Mouse (Mus musculus) liver, embryonic 13.5 days (tissue): Measurements from ENCODE around the gene Stau1. TPM values are rescaled to one million over a fixed set of nuclear protein-coding genes. Genes with fewer than 3 reads are reported as not detected.

Source experiments
- ATAC-seq: fragments of 200-750 bp; cut with Nextera tagmentation; 2 replicates; pipeline ENCODE4 v1.8.0; 2017; ENCODE audit warnings: low read depth, mild to moderate bottlenecking, moderate number of reproducible peaks, moderate library complexity
- DNase-seq: peaks from one replicate; pipeline ENCODE4 v3.0.0; 2022
- H3K27ac ChIP-seq: fragments of 300-500 bp; sonication (generic); 2 replicates; pipeline ENCODE4 v1.5.1; 2015; ENCODE audit warnings: moderate library complexity, mild to moderate bottlenecking, inconsistent platforms
- H3K27me3 ChIP-seq: fragments of 300-500 bp; sonication (generic); 2 replicates; pipeline ENCODE4 v1.6.1; 2015; ENCODE audit warnings: mild to moderate bottlenecking, inconsistent platforms
- H3K36me3 ChIP-seq: fragments of 300-500 bp; sonication (generic); 2 replicates; pipeline ENCODE4 v1.6.1; 2015; ENCODE audit warnings: mild to moderate bottlenecking, inconsistent platforms
- H3K4me1 ChIP-seq: fragments of 300-500 bp; sonication (generic); replicated peaks from 2 replicates; pipeline ENCODE4 v1.6.1; 2015; ENCODE audit warnings: inconsistent platforms
- H3K4me2 ChIP-seq: fragments of 300-500 bp; sonication (generic); 2 replicates; pipeline ENCODE4 v1.6.1; 2015; ENCODE audit warnings: inconsistent platforms, mild to moderate bottlenecking, moderate library complexity
- H3K4me3 ChIP-seq: fragments of 300-500 bp; sonication (generic); replicated peaks from 2 replicates; pipeline ENCODE4 v1.5.1; 2015; ENCODE audit warnings: mild to moderate bottlenecking, inconsistent platforms
- H3K9ac ChIP-seq: fragments of 300-500 bp; sonication (generic); 2 replicates; pipeline ENCODE4 v1.6.1; 2015; ENCODE audit warnings: mild to moderate bottlenecking, inconsistent platforms
- H3K9me3 ChIP-seq: fragments of 300-500 bp; sonication (generic); replicated peaks from 2 replicates; pipeline ENCODE4 v1.6.1; 2016; ENCODE audit warnings: inconsistent platforms
- WGBS: fragments of 180-500 bp; shearing (Covaris S2); methylation state at CpG from one replicate; pipeline ENCODE4 v1.1.7; 2015; ENCODE audit not compliant: insufficient replicate concordance; 5-methylcytosine and 5-hydroxymethylcytosine counted together
- polyA plus RNA-seq: library from polyadenylated mRNA; unstranded; fragments of >200 nt; fragmentation: Nextera tagmentation; extraction: Ambion mirVana; gene quantifications from 2 replicates; pipeline ENCODE4 v1.2.1, GENCODE M21; 2015

Gene Stau1
- polyA plus RNA-seq, result 24.2 and 33.2 TPM in 2 replicates

DNA sequence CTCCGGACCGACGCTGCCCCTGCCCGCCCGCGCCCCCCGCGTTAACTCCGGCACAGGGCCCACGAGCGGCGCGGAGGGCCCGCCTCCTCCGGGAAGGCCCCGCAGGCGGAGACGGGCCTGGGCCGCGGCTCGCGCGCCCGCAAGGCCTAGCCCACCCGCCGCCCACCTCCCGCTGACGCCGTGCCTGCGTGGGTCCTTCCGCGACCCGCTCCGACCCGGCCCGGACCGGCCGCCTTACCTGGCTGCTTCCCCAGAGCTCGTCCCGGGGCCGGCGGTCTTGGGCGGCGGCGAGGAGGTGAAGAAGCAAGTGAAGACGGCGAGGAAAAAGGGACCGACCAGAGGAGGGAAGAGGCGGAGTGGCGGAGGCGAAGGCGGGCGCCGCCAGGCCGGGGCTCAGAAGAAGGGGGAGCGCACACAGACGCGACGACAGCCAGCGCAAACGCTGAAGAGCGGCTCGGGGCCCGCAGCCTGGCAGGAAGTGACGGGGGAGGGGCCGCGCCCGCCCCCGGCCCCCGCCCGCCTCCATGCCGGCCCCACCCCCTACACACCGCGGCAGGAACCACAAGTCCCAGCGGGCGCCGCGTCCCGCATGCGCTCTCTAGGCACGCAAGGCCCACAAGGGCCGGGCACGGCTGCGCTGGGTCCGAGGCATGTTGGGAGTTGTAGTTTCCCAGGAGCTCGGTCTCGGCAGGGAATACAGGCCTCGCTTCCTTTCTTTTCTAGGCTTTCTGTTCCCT, at the start of gene Stau1:
Gene Stau1 (minus strand): TSS at position 504 of the 737 bp plus-strand sequence.
- peaks cover 55% of the 10 kb centered on the region for H3K4me1 ChIP-seq

DNA sequence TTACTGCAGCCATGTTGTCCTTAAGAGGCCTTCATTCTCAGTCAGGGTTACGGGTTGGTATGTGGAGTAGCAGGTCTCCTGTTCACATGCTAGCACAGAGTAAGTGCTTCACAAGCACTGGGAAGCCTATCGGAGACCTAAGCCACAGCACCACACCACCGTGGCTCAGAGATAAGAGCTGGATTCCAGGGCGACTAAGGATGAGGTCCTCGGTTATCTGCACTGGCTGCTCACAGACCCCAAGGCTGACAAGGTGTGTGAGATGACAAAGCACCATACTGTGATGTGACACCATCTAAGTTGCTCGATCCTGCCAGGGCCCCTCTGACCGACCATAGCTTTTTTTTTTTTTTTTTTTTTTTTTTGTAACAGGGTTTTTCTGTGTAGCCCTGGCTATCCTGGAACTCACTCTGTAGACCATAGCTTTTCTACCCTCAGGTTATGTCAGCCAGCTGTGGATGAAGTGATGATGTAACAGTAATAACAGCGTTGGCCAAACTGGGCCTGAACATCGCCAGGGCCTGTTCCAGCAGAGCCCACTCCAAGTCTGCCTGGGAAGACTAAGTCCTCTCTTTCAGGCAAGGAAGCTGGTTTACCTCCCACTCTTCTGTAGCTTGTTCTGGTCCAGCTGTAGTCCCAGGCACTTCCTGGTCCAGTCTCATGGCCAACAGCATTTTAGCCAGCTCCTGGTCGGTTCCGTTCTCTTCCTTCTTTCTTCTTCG, 47.5 kb upstream of the Stau1 start:
- peaks cover 66% of the 10 kb centered on the region for H3K4me1 ChIP-seq
- H3K27me3 ChIP-seq, result no peaks in the 10 kb centered on the region
- peak overlapping the region; percentile 50 for H3K4me3 ChIP-seq
- H3K9ac ChIP-seq, result peak overlapping the region; percentile 77
- WGBS, result 34% methylated on average over 12 of the region's 12 CpGs
- peak overlapping the region; percentile 100 for H3K27ac ChIP-seq
- no peaks in the 10 kb centered on the region for H3K9me3 ChIP-seq
- H3K36me3 ChIP-seq, result peaks cover 93% of the 10 kb centered on the region
- peak overlapping the region; percentile 72 for H3K4me2 ChIP-seq
- ATAC-seq (peak; percentile 99), DNase-seq (peak; percentile 91)

More for the DNA sequence above, at the start of gene Stau1:
- WGBS, result under 1% methylated on average over 86 of the region's 88 CpGs
- peak; percentile 98 for ATAC-seq
- Histone ChIP-seq H3K9ac (peak within 1 kb of the TSS; percentile 99), H3K36me3 (no peaks in the 10 kb centered on the region), H3K4me2 (peak within 1 kb of the TSS; percentile 91), H3K4me3 (peak within 1 kb of the TSS; percentile 99), H3K27me3 (no peaks in the 10 kb centered on the region; the same call in 1 of the 2 replicates), H3K9me3 (no peaks in the 10 kb centered on the region), H3K27ac (peak within 1 kb of the TSS; percentile 96)
- DNase-seq, result peak; percentile 93

DNA sequence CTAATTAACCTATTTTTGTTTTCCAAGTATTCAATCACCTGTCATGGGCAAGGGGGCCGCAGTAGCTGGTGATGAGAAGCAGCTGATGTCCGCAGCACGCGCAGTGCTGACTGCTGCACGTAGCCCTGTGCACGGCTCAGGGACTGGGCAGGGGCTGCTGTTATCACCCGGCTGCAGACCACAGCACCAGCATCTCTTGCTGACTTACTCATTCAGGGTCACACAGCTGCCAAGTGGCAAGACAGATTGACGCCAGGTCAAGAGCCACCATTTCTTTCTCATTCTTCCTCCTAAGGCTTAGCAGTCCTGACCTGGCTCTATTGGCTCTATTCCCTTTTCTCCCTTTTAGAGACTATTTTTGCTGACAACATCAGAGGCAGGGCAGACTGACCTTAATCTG, 43.3 kb upstream of the Stau1 start:
- DNase-seq, result peak; percentile 33
- Histone ChIP-seq H3K4me3 (no peak overlapping the region), H3K9ac (peak overlapping the region; percentile 42), H3K27ac (peak overlapping the region; percentile 83), H3K9me3 (no peaks in the 10 kb centered on the region), H3K27me3 (no peaks in the 10 kb centered on the region), H3K4me2 (peak overlapping the region; percentile 35), H3K36me3 (peaks cover 98% of the 10 kb centered on the region), H3K4me1 (peaks cover 62% of the 10 kb centered on the region)
- ATAC-seq, result peak; percentile 49
- 34% methylated on average over 8 of the region's 8 CpGs for WGBS

DNA sequence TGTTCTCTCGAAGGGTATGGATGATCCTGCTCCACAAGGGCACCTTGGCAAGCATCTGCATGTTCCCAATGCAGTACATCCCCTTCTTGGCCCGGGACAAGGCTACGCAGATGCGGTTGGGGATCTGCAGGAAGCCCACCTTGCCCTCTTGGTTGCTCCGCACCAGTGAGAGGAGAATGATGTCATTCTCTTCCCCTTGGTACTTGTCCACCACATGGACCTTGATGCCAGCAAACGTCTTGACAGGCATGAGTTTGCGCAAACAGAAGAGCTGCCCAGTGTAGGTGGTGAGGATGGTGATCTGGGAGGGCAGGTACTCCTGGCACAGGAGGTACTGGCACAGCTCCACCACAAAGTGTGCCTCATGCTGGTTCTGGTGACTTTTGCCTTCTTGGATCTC, 42.6 kb upstream of the Stau1 start:
- Histone ChIP-seq H3K4me1 (peaks cover 56% of the 10 kb centered on the region), H3K36me3 (peaks cover 98% of the 10 kb centered on the region)
- WGBS, result 91% methylated on average over 7 of the region's 7 CpGs

GRCm38 (mm10) chr2:167038297-167038696, 42.2 kb upstream of the Stau1 start:
- H3K27me3 ChIP-seq, result no peaks in the 10 kb centered on the region
- peaks cover 100% of the 10 kb centered on the region for H3K36me3 ChIP-seq
- H3K4me1 ChIP-seq, result peaks cover 54% of the 10 kb centered on the region
- no peaks in the 10 kb centered on the region for H3K9me3 ChIP-seq
- ATAC-seq (no peak), DNase-seq (no peak)
- peak overlapping the region; percentile 83 for H3K27ac ChIP-seq
- WGBS, result 89% methylated on average over 6 of the region's 6 CpGs
- H3K4me3 ChIP-seq, result no peak overlapping the region
- no peak overlapping the region for H3K4me2 ChIP-seq
- no peak overlapping the region for H3K9ac ChIP-seq

More for the DNA sequence above, 42.6 kb upstream of the Stau1 start:
- DNase-seq, result no peak
- no peak for ATAC-seq
- Histone ChIP-seq H3K9me3 (no peaks in the 10 kb centered on the region), H3K27ac (peak overlapping the region; percentile 83), H3K9ac (peak overlapping the region; percentile 42; the same call in 1 of the 2 replicates), H3K27me3 (no peaks in the 10 kb centered on the region), H3K4me3 (no peak overlapping the region), H3K4me2 (peak overlapping the region; percentile 35; the same call in 1 of the 2 replicates)

DNA sequence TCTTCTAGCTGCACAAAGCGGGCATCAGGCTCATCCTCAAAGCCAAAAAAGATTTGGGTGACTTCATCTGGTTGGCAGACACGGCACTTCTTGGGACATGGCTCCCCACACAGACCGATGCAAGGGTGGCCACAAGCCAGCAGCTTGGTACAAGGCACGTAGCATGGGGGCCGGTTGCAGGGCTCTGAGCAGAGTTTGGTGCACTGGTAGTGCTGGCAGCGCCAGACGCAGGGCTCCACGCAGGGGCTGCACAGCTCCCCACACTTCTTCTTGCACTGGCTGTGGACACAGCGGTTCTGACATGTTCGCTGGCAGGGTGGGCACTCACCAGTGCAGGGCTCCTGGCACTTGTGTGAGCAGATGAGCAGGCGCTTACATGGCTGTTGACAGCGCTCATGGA, 41.6 kb upstream of the Stau1 start:
- Histone ChIP-seq H3K36me3 (peaks cover 100% of the 10 kb centered on the region), H3K4me2 (no peak overlapping the region), H3K4me1 (peaks cover 48% of the 10 kb centered on the region), H3K27me3 (no peaks in the 10 kb centered on the region), H3K27ac (peak overlapping the region; percentile 83; the same call in 1 of the 2 replicates), H3K4me3 (no peak overlapping the region), H3K9ac (no peak overlapping the region), H3K9me3 (no peaks in the 10 kb centered on the region)
- DNase-seq (no peak), ATAC-seq (no peak)
- WGBS, result 94% methylated on average over 12 of the region's 12 CpGs

GRCm38 (mm10) chr2:167030507-167030906, 34.4 kb upstream of the Stau1 start:
- DNase-seq, result no peak
- Histone ChIP-seq H3K9ac (no peak overlapping the region), H3K4me3 (no peak overlapping the region), H3K36me3 (peaks cover 99% of the 10 kb centered on the region), H3K9me3 (no peaks in the 10 kb centered on the region), H3K4me1 (no peaks in the 10 kb centered on the region), H3K27ac (no peak overlapping the region), H3K4me2 (no peak overlapping the region), H3K27me3 (no peaks in the 10 kb centered on the region)
- WGBS, result 89% methylated on average over 4 of the region's 4 CpGs
- ATAC-seq, result no peak

GRCm38 (mm10) chr2:167028553-167028952, 32.5 kb upstream of the Stau1 start:
- Histone ChIP-seq H3K9me3 (no peaks in the 10 kb centered on the region), H3K27me3 (no peaks in the 10 kb centered on the region), H3K27ac (no peak overlapping the region; the same call in 1 of the 2 replicates), H3K36me3 (peaks cover 98% of the 10 kb centered on the region), H3K4me1 (no peaks in the 10 kb centered on the region), H3K4me2 (no peak overlapping the region), H3K9ac (no peak overlapping the region), H3K4me3 (no peak overlapping the region)
- 92% methylated on average over 7 of the region's 7 CpGs for WGBS
- ATAC-seq (no peak; the same call in 1 of the 2 replicates), DNase-seq (no peak)

DNA sequence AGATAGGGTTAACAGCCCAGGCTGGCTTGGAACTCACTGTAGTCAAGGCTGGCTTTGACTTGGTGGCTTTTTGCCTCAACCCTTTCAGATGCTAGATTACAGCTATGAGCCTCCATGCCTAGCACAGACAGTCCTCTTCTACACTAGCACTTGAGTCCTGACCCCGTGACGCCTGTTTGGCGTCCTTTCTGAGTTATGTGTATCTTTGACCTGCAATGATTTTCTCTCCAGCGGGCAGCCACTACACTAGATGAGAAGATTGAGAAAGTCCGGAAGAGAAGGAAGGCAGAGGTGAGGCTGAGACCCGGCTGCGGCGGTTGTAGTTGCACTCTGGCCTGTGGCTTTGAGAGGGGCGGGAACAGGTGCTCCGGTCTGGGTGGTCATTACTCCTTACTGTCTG, 23.3 kb upstream of the Stau1 start:
- no peaks in the 10 kb centered on the region for H3K9me3 ChIP-seq
- ATAC-seq (no peak), DNase-seq (no peak)
- H3K27me3 ChIP-seq, result no peaks in the 10 kb centered on the region
- H3K4me1 ChIP-seq, result peaks cover 28% of the 10 kb centered on the region
- H3K4me2 ChIP-seq, result no peak overlapping the region
- no peak overlapping the region for H3K4me3 ChIP-seq
- peaks cover 74% of the 10 kb centered on the region for H3K36me3 ChIP-seq
- no peak overlapping the region for H3K9ac ChIP-seq
- 82% methylated on average over 10 of the region's 10 CpGs for WGBS
- no peak overlapping the region for H3K27ac ChIP-seq

DNA sequence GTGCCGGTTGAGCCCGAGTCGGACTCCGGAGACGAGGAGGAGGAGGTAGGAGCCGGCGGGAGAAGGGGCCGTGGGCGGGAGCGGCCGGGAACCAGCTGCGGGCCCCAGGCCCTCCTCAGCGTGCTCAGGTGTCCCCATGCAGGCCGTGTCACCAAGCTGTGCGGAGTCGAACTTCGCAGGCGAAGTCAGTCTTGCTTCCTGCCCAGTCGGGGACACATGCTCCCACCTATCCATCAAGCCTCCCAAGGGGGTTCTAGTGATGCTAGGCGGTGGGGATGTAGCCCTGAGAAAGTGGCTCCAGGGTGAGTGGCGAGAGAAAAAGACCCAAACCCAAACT, 19.3 kb upstream of the Stau1 start:
- Histone ChIP-seq H3K27me3 (no peaks in the 10 kb centered on the region), H3K4me1 (peaks cover 30% of the 10 kb centered on the region), H3K27ac (peak overlapping the region; percentile 69), H3K36me3 (peaks cover 36% of the 10 kb centered on the region), H3K4me2 (peak overlapping the region; percentile 93), H3K9ac (peak overlapping the region; percentile 90), H3K4me3 (peak overlapping the region; percentile 90), H3K9me3 (no peaks in the 10 kb centered on the region)
- no peak for DNase-seq
- WGBS, result under 1% methylated on average over 21 of the region's 21 CpGs
- peak; percentile 76 for ATAC-seq

DNA sequence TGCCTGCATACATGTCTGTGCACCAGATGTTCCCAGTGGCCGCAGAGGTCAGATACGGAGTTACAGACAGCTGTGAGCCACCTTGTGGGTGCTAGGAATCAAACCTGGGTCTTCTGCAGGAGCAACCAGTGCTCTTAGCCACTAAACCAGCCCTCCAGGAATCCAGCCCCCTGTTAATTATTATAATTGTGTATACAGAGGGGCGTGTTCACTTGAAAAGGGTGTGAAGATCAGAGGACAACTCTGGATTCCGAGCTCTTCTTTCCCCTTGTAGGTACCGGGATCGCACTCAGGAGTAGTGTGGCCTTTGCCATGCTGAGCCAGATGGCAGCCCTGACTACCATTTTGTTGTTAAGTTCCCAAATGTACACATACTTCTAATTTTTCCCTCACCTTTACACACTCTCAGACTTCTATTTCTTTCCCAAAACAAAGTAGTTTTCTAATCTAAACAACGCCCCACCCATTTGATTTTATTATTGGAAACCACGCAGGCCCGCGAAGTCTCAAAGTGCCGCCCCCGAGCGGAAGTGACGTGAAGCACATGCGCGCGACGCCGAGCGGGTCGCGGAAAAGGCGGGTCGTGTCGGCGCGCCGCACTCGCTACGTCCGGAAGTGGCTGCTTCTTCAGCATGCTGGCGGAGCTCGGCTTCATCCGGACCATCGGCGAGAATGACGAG, 18.7 kb upstream of the Stau1 start, which contains the start of gene Ddx27:
Gene Ddx27 (plus strand): TSS at position 492 of the 680 bp plus-strand sequence.
- ATAC-seq (peak; percentile 86), DNase-seq (peak; percentile 86)
- Histone ChIP-seq H3K4me1 (peaks cover 33% of the 10 kb centered on the region), H3K9me3 (no peaks in the 10 kb centered on the region), H3K36me3 (peaks cover 31% of the 10 kb centered on the region), H3K9ac (peak within 1 kb of the TSS; percentile 90), H3K4me3 (peak within 1 kb of the TSS; percentile 90), H3K4me2 (peak within 1 kb of the TSS; percentile 93), H3K27me3 (no peaks in the 10 kb centered on the region), H3K27ac (peak within 1 kb of the TSS; percentile 92)
- WGBS, result 2% methylated on average over 37 of the region's 37 CpGs
